Mouse (Mus musculus): ENCODE measurements around the gene Olfr1337.
"Not testable (repeated sequence)": the region's sequence is repeated elsewhere in the genome, so short reads cannot be mapped to it uniquely, and the experiment has no call there.

Gene Olfr1337

DNA sequence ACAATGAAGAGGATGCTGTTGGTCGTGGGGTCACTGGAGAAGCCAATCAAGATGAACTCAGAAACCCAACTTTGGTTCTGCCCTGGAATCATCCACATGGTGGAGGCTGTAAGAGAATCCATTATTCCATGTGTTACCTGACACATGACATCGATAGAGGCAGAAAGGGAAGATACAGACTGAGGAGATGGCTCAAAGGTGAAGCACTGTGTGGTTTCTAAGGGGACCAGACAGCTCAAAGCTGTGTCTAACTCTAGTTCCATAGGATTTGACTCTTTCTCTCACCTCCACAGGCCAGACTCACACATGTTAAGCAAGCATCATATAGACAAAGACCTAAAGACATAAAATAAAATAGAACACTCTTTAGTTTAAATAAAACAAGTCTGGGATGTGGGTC, at the start of gene Olfr1337:
Gene Olfr1337, minus strand, starts transcription at position 101 of the 400 bp plus-strand sequence.
- in situ Hi-C loops (cut with MboI) = no loop called here

DNA sequence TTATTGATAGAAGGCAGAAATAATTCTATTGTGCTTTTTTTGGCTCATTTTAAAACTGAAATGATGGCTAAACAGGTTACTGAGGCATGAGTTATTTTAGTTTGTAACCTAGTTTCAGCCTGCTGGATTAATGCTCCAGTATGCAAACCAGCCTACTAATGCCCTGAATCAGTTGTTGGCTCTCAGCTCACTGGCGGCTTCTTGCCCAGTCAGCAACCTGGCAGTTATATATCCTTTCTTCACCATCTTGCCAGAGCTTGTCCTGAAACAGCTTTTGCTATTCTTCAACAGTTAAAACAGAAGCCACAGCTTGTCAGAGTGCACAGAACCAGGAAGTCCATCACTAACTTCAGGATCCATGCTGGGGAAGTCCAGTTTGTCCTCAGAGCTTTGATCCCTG, 36.5 kb upstream of the Olfr1337 start:
- in situ Hi-C loops (cut with MboI) = no loop called here

DNA sequence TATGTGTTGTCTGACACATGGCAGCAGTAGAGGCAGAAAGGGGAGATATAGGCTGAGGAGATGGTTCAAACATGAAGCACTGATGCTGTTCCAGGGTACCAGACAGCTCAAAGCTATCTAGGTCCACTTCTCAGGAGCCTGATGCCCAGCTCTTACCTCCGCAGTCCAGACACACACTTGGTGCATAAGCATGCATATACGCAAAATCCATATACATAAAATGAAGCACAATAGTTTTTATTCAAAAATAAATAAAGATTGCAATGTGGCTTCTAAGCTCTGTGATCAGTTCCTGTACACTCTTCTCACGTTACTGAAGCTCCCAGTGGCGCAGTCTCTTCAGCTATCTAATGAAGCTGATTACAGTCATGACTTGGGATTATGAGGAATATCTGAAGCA, 27.5 kb upstream of the Olfr1337 start, which contains the start of gene Olfr1335:
Gene Olfr1335, minus strand, starts transcription at position 101 of the 400 bp plus-strand sequence.
- in situ Hi-C loops (cut with MboI) = no loop called here

GRCm38 (mm10) chr4:118792796-118793195, 10.4 kb upstream of the Olfr1337 start:
- in situ Hi-C loops (cut with MboI) = not testable (repeated sequence)

DNA sequence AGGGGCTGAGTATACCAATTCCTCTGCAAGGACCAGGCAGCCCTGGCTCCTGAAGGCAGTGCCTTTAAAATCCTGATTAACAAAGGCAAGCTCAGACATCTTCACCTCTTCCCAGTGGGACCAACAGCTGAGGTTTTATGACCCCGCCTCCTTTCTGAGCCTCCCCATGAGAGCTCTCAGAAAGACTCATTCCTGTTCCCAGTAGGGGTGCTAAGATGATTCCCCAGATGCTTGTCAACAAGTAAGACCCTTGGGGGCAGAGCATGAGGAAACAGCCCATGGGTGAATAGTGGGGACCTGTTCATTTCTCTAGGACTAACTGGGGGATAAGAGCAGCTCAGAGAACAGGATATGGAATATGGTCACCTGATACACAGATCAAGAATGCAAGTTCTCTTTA, 23.7 kb downstream of the Olfr1337 start, which contains the start of gene Olfr1338:
Gene Olfr1338, minus strand, starts transcription at position 101 of the 400 bp plus-strand sequence.
- in situ Hi-C loops (cut with MboI) = no loop called here

DNA sequence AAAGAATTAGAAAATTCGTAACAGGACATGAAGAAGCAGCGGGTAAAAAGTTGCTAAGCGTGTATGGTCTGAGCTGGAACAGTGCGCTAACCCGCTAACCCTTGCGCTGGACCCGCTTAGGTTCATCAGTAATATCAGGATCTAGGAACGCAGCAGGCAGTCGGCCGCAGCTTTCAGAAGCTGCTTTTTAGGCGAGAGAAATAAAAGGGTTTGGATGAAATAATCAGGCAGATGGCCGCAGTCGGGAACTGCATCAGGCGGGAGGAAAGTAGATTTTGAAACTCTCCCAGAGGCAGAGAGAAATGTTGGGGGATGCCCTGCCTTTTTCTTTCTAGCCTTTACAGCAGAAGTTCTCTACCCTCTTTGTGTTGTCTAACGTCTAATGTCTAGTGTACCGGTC, 40.5 kb downstream of the Olfr1337 start:
- in situ Hi-C loops (cut with MboI) = no loop called here

- in situ Hi-C loops (cut with MboI) = no loop called here
These were observed 41.2 kb downstream of the Olfr1337 start for GRCm38 (mm10) chr4:118740988-118741698.

GRCm38 (mm10) chr4:118739574-118739973, 42.8 kb downstream of the Olfr1337 start:
- in situ Hi-C loops (cut with MboI) = no loop called here

GRCm38 (mm10) chr4:118731875-118732274, 50.5 kb downstream of the Olfr1337 start, which contains the start of gene Olfr1339:
Olfr1339 (plus strand) TSS chr4:118732175.
- in situ Hi-C loops (cut with MboI) = no loop called here

All from mature B cell (primary cell).